Mouse (Mus musculus) megakaryocyte, embryonic 14.5 days (primary cell): Measurements from ENCODE around the gene Sost. TPM values are rescaled to one million over a fixed set of nuclear protein-coding genes. Genes with fewer than 3 reads are reported as not detected.

ENCODE experiments used
- H3K27me3 ChIP-seq: replicated peaks from 2 replicates; pipeline ENCODE3; 2012; ENCODE audit warnings: inconsistent platforms
- H3K36me3 ChIP-seq: replicated peaks from 2 replicates; pipeline ENCODE3; 2012; ENCODE audit warnings: low read length, inconsistent platforms, mixed read lengths
- H3K4me1 ChIP-seq: 2 replicates; pipeline ENCODE4 v1.6.1; 2012; ENCODE audit warnings: inconsistent platforms
- H3K4me3 ChIP-seq: replicated peaks from 2 replicates; pipeline ENCODE3; 2012; ENCODE audit warnings: moderate library complexity, mild to moderate bottlenecking, inconsistent platforms
- H3K9me3 ChIP-seq: 2 replicates; pipeline ENCODE4 v1.6.1; 2012; ENCODE audit warnings: inconsistent platforms
- FLI1 ChIP-seq: IDR thresholded peaks from 2 replicates; pipeline ENCODE4 v1.6.1; 2012; ENCODE audit warnings: low read length, inconsistent platforms, mixed read lengths
- GATA1 ChIP-seq: IDR thresholded peaks from 3 replicates; pipeline ENCODE4 v1.6.1; 2012; ENCODE audit warnings: mixed read lengths, low read length, inconsistent platforms, borderline replicate concordance
- polyA plus RNA-seq: library from polyadenylated mRNA; stranded (reverse); fragments of >175 nt; gene quantifications from 2 replicates; pipeline ENCODE4 v1.2.3, GENCODE M21; 2012; ENCODE audit warnings: low replicate concordance; ENCODE audit not compliant: insufficient read depth

Gene Sost
- polyA plus RNA-seq, 1 experiment = not detected

DNA sequence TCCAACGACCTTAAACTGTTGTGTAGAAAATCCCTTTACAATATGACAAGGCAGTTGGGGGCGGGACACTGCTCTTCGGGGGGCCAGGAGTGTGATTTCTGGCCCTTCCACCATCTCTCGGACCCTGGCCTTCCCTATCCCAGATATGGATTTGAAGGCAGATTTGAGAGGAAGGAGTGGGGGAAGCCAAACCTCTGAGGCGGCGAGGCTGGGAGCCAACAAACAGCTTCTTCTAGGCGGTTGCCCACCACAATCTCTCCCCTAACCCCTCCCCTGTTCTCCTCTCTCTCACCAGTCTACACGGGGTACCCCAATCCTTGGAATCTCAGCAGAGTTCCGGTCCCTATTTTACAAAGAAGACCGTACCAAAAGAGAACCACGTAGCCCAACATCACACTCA is 3.8 kb downstream of the Sost start:
- Histone ChIP-seq H3K27me3 (peaks cover 97% of the 10 kb centered on the region), H3K9me3 (no peaks in the 10 kb centered on the region), H3K4me3 (no peak overlapping the region), H3K36me3 (no peaks in the 10 kb centered on the region), H3K4me1 (peaks cover 53% of the 10 kb centered on the region)
- TF ChIP-seq FLI1 (no peak), GATA1 (no peak)

DNA sequence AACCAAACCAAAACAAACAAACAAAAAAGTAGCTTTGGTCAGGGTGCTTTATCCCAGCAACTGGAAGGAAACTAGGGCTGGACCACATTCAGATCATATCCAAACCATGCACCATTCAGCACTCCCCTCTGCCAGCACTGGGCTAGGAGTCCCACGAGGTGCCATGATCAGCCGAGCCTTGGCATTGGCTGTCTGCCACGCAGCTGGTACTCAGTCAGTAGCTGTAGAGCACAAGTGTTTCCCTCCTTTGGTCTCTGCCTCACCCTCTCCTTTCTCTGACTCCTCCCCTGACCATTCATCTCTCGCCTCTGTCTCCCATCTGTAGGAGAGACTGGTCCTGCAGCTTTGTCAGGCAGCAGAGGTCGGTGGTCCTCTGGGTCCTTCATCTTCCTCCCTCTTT is 9.3 kb downstream of the Sost start:
- no peaks in the 10 kb centered on the region for H3K36me3 ChIP-seq
- peaks cover 35% of the 10 kb centered on the region for H3K4me1 ChIP-seq
- TF ChIP-seq GATA1 = no peak
- TF ChIP-seq FLI1 = no peak
- H3K4me3 ChIP-seq = no peak overlapping the region
- peaks cover 89% of the 10 kb centered on the region for H3K27me3 ChIP-seq
- H3K9me3 ChIP-seq = no peaks in the 10 kb centered on the region

GRCm38 (mm10) chr11:101953441-101953840 is 13.4 kb downstream of the Sost start:
- H3K36me3 ChIP-seq = no peaks in the 10 kb centered on the region
- peaks cover 87% of the 10 kb centered on the region for H3K27me3 ChIP-seq
- TF ChIP-seq FLI1 = no peak
- peaks cover 50% of the 10 kb centered on the region for H3K4me1 ChIP-seq
- no peaks in the 10 kb centered on the region for H3K9me3 ChIP-seq
- H3K4me3 ChIP-seq = peak overlapping the region; percentile 83

- Histone ChIP-seq H3K4me1 (peaks cover 47% of the 10 kb centered on the region), H3K4me3 (peak overlapping the region; percentile 83), H3K36me3 (no peaks in the 10 kb centered on the region), H3K9me3 (no peaks in the 10 kb centered on the region), H3K27me3 (peaks cover 83% of the 10 kb centered on the region)
- no peak for TF ChIP-seq GATA1
- no peak for TF ChIP-seq FLI1
Observed at GRCm38 (mm10) chr11:101952541-101953341, 14.1 kb downstream of the Sost start.

DNA sequence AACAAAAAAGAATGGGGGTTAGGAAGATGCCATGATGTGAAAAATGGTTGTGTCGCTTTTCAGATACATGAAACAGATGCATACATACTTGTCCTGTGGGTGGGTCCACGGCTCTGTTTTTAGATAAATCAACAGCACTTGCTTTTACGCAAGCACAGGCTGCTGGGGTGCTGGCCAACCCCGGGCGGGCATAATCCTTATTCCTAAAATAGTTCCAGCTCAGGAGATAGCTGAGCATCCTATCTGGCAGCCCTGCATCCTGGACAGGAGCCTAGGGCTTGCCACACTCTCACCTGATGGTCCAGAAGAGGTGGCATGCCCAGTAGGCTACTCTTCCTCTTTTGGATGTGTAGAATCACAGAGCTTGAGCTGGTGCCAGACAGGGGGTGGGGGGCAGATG is 16.8 kb downstream of the Sost start:
- Histone ChIP-seq H3K4me3 (no peak overlapping the region), H3K4me1 (peaks cover 45% of the 10 kb centered on the region), H3K36me3 (no peaks in the 10 kb centered on the region), H3K9me3 (peaks cover 4% of the 10 kb centered on the region; the same call in 1 of the 2 replicates), H3K27me3 (peaks cover 78% of the 10 kb centered on the region)
- TF ChIP-seq GATA1 (no peak), FLI1 (no peak)

DNA sequence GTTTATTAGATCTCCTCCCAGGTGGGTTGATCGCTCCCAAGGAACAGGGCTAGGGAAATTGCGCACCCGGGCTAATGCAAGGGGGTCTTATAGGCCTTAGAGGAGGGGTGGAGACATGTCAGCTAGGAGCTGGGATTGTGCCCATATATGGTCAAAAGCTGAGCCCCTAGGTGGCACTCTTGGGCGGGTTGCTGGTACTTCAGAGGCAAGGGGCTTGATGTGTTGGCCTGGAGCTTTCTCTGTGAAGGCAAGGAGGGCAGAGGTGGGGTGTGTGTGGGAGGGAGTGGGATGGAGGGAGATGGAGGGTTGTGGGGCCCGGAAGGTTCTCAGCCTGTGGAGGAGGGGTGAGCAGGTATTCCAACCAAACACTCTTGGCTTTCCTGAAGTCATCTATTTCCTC is 20.3 kb downstream of the Sost start:
- H3K9me3 ChIP-seq = peaks cover 15% of the 10 kb centered on the region
- H3K4me3 ChIP-seq = no peak overlapping the region
- TF ChIP-seq GATA1 (no peak), FLI1 (no peak)
- peaks cover 71% of the 10 kb centered on the region for H3K27me3 ChIP-seq
- H3K4me1 ChIP-seq = peaks cover 13% of the 10 kb centered on the region
- H3K36me3 ChIP-seq = no peaks in the 10 kb centered on the region

DNA sequence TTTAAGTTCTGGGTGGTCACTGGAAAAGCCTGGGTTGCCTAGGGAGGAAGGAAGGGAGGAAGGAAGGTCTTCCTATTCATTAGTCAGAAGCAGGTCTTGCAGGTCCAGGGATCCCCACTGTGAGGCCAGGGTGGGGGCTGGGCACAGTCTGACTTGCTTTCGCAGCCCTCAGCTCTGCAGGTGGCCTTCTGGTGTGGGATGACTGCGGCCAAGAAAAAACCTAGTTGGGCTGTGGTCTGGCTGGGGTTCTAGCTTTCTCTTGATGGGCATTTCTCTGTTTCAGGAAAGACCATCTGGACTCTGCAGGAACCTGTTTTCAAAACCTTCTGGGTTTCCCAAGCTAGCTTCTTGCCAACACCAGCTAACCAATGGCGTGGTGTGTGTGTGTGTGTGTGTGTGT is 23.8 kb downstream of the Sost start:
- TF ChIP-seq FLI1 = no peak
- TF ChIP-seq GATA1 = no peak
- H3K36me3 ChIP-seq = no peaks in the 10 kb centered on the region
- peaks cover 15% of the 10 kb centered on the region for H3K9me3 ChIP-seq
- no peak overlapping the region for H3K4me3 ChIP-seq
- 0 out of 2 replicates have a peak, but pooled peaks cover 5% of the 10 kb centered on the region for H3K4me1 ChIP-seq
- H3K27me3 ChIP-seq = peaks cover 71% of the 10 kb centered on the region

DNA sequence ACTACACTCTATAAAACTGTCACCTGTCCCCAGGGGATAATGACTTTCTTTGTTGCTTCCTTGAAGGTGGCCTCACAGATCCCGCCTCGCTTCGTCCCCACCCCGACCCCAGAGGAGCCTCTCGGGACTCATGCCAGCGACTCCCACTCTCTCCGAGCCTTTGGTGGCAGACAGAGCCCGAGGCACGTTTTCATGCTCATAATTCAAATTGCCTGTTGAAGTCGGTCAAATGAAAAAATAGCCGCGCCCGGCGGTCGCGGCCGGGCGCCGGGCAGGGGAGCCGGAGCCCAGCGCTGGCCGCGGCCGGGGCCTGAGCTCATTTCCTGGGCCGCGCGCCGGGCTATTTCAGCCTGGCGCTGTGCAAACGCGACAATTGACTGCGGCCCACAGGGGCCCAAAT is 29.7 kb downstream of the Sost start:
- H3K36me3 ChIP-seq = no peaks in the 10 kb centered on the region
- H3K4me3 ChIP-seq = peak overlapping the region; percentile 67

DNA sequence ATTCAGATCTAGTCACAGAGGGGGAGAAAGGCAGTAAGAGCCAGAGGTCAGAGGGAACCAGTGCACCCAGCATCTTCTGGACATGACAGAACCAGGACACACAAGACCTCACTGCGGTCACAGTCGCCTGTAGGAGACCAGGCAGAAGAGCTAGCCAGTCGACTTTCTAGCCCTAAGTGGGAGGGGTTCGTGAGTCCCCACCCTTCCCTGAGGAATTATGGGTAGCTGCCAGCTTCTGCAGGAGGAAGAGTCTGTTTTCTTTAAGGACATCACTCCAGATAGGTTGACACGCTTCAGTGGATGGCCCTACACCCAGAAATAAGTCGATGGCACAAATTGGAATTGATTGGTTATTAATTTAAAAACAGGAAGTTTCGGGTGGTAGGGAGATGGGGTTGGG is 30.4 kb downstream of the Sost start:
- Histone ChIP-seq H3K9me3 (no peaks in the 10 kb centered on the region), H3K27me3 (peaks cover 89% of the 10 kb centered on the region), H3K4me3 (no peak overlapping the region), H3K36me3 (no peaks in the 10 kb centered on the region), H3K4me1 (peaks cover 15% of the 10 kb centered on the region)
- no peak for TF ChIP-seq FLI1

More for the DNA sequence above, 29.7 kb downstream of the Sost start:
- H3K9me3 ChIP-seq = no peaks in the 10 kb centered on the region
- TF ChIP-seq FLI1 (no peak), GATA1 (no peak)
- H3K27me3 ChIP-seq = peaks cover 85% of the 10 kb centered on the region
- H3K4me1 ChIP-seq = peaks cover 12% of the 10 kb centered on the region

- no peaks in the 10 kb centered on the region for H3K9me3 ChIP-seq
- H3K27me3 ChIP-seq = peaks cover 88% of the 10 kb centered on the region
- peaks cover 15% of the 10 kb centered on the region for H3K4me1 ChIP-seq
- no peaks in the 10 kb centered on the region for H3K36me3 ChIP-seq
- no peak overlapping the region for H3K4me3 ChIP-seq
- TF ChIP-seq GATA1 = no peak
- TF ChIP-seq FLI1 = no peak
Observed at GRCm38 (mm10) chr11:101935743-101936142, 31.1 kb downstream of the Sost start.

DNA sequence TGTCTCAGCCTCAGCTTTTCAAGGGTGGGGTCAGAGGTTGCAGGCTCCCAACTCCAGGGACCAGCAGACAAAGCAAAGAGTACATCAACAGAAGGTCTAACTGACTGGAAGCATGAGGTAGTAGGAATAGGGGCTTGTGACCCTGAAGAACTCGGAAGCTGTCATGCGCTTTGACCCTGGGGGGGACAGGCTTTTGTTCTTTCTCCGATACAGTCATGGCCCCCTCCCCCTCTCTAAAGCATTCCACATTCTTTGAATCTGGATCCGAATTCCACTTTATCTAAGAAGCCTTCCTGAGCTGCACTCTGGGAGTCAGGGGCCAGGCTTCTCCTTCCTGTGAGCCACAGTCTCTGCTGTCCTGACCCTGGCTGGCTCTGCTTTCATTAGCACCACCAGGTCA is 34.8 kb downstream of the Sost start:
- TF ChIP-seq FLI1 (no peak), GATA1 (no peak)
- no peak overlapping the region for H3K4me3 ChIP-seq
- H3K4me1 ChIP-seq = peaks cover 18% of the 10 kb centered on the region
- no peaks in the 10 kb centered on the region for H3K9me3 ChIP-seq
- H3K27me3 ChIP-seq = peaks cover 79% of the 10 kb centered on the region
- no peaks in the 10 kb centered on the region for H3K36me3 ChIP-seq
